Mouse (Mus musculus) lung, embryonic 15.5 days (tissue): ENCODE results near the gene Ccdc62. TPM values are rescaled to one million over a fixed set of nuclear protein-coding genes. Genes with fewer than 3 reads are reported as not detected.

Experiments
- ATAC-seq: fragments of 200-750 bp; cut with Nextera tagmentation; 2 replicates; pipeline ENCODE4 v1.8.0; 2017; ENCODE audit warnings: moderate number of reproducible peaks, borderline replicate concordance; ENCODE audit not compliant: low FRiP score, low TSS enrichment; ENCODE audit errors: extremely low read depth
- H3K27ac ChIP-seq: fragments of 300-500 bp; sonication (generic); 2 replicates; pipeline ENCODE4 v1.5.1; 2015; ENCODE audit warnings: moderate library complexity, mild to moderate bottlenecking, inconsistent platforms
- H3K27me3 ChIP-seq: fragments of 300-500 bp; sonication (generic); 2 replicates; pipeline ENCODE4 v1.6.1; 2015; ENCODE audit warnings: inconsistent platforms
- H3K36me3 ChIP-seq: fragments of 300-500 bp; sonication (generic); 2 replicates; pipeline ENCODE4 v1.6.1; 2015; ENCODE audit warnings: inconsistent platforms
- H3K4me1 ChIP-seq: fragments of 300-500 bp; sonication (generic); 2 replicates; pipeline ENCODE4 v1.6.1; 2015; ENCODE audit warnings: inconsistent platforms
- H3K4me2 ChIP-seq: fragments of 300-500 bp; sonication (generic); 2 replicates; pipeline ENCODE4 v1.6.1; 2015; ENCODE audit warnings: inconsistent platforms, mild to moderate bottlenecking, moderate library complexity
- H3K4me3 ChIP-seq: fragments of 300-500 bp; sonication (generic); 2 replicates; pipeline ENCODE4 v1.5.1; 2015; ENCODE audit warnings: mild to moderate bottlenecking, inconsistent platforms
- H3K9ac ChIP-seq: fragments of 300-500 bp; sonication (generic); 2 replicates; pipeline ENCODE4 v1.6.1; 2015; ENCODE audit warnings: inconsistent platforms
- H3K9me3 ChIP-seq: fragments of 300-500 bp; sonication (generic); 2 replicates; pipeline ENCODE4 v1.6.1; 2016; ENCODE audit warnings: inconsistent platforms
- WGBS: fragments of 180-500 bp; shearing (Covaris S2); methylation state at CpG from one replicate; pipeline ENCODE4 v1.1.7; 2015; 5-methylcytosine and 5-hydroxymethylcytosine counted together
- polyA plus RNA-seq: library from polyadenylated mRNA; unstranded; fragments of >200 nt; fragmentation: Nextera tagmentation; extraction: Ambion mirVana; gene quantifications from 2 replicates; pipeline ENCODE4 v1.2.1, GENCODE M21; 2015

Gene Ccdc62
- polyA plus RNA-seq, 1 experiment from 2014 or later = 6.3 TPM

- no peak overlapping the region for H3K4me3 ChIP-seq
- H3K4me2 ChIP-seq = no peak overlapping the region
- no peaks in the 10 kb centered on the region for H3K9me3 ChIP-seq
- H3K27me3 ChIP-seq = peaks cover 31% of the 10 kb centered on the region; the same call in 1 of the 2 replicates
- no peak overlapping the region for H3K27ac ChIP-seq
- peaks cover 27% of the 10 kb centered on the region for H3K4me1 ChIP-seq
- no peaks in the 10 kb centered on the region for H3K36me3 ChIP-seq
- 68% methylated on average over 6 of the region's 6 CpGs for WGBS
- no peak overlapping the region for H3K9ac ChIP-seq
- ATAC-seq = no peak
These were observed 42.0 kb downstream of the Ccdc62 start for GRCm38 (mm10) chr5:123972453-123972852.

DNA sequence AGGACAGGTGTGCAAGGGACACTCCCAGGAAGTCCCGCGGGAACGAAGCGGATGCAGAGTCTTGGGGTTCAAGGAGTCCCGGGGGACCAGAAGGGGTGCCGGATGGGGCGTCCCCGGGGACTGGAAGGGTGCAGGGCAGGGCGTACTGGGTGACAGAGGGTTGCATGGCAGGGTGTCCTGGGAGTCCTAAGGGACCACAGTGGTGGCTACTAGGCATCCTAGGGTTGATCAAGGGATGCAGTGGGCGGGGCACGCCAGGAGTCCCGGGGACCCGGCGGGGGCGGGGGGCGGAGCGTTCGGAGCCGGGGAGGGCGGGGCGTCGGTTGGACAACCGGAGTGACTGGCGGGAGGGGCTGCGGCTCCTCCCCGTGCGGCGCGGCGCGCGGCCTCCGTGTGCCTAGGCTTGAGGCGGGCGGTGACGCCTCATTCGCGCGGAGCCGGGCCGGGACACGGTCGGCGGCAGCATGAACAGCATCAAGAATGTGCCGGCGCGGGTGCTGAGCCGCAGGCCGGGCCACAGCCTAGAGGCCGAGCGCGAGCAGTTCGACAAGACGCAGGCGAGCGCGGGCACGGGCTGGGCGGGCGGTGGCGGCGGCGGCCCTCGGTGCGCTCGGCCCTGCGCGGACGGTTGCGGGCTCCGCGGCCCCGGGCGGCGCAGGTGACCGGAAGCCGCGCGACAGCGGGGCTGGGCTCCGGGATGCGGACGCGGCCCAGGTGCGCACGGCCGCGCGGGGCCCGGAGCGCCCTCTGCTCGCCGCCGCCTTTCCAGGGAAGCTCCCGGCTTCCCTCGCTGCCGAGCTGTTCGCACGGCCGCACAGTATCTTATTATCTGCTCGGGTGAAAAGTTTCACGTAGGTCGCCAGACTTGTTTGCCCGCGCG is 43.1 kb downstream of the Ccdc62 start, which contains the start of gene Hip1r:
TSS of gene Hip1r (plus strand) at position 330 of the 880 bp plus-strand sequence.
- WGBS = under 1% methylated on average over 88 of the region's 106 CpGs
- ATAC-seq = peak; percentile 71
- Histone ChIP-seq H3K36me3 (no peaks in the 10 kb centered on the region), H3K4me1 (peaks cover 34% of the 10 kb centered on the region), H3K9me3 (no peaks in the 10 kb centered on the region), H3K4me3 (peak within 1 kb of the TSS; percentile 71), H3K4me2 (peak within 1 kb of the TSS; percentile 96), H3K9ac (peak within 1 kb of the TSS; percentile 60), H3K27me3 (peaks cover 31% of the 10 kb centered on the region; the same call in 1 of the 2 replicates), H3K27ac (peak within 1 kb of the TSS; percentile 50)

GRCm38 (mm10) chr5:123974179-123974485 is 43.7 kb downstream of the Ccdc62 start:
- no peaks in the 10 kb centered on the region for H3K9me3 ChIP-seq
- peak overlapping the region; percentile 96 for H3K4me2 ChIP-seq
- peak overlapping the region; percentile 60 for H3K9ac ChIP-seq
- H3K36me3 ChIP-seq = no peaks in the 10 kb centered on the region
- no peak for ATAC-seq
- peak overlapping the region; percentile 50; the same call in 1 of the 2 replicates for H3K27ac ChIP-seq
- H3K4me1 ChIP-seq = peaks cover 34% of the 10 kb centered on the region
- peak overlapping the region; percentile 71 for H3K4me3 ChIP-seq
- peaks cover 31% of the 10 kb centered on the region; the same call in 1 of the 2 replicates for H3K27me3 ChIP-seq
- under 1% methylated on average over 14 of the region's 14 CpGs for WGBS

GRCm38 (mm10) chr5:123974616-123975111 is 44.2 kb downstream of the Ccdc62 start:
- H3K9ac ChIP-seq = no peak overlapping the region
- H3K4me1 ChIP-seq = peaks cover 34% of the 10 kb centered on the region
- no peaks in the 10 kb centered on the region for H3K9me3 ChIP-seq
- peaks cover 31% of the 10 kb centered on the region; the same call in 1 of the 2 replicates for H3K27me3 ChIP-seq
- WGBS = 20% methylated on average over 11 of the region's 11 CpGs
- H3K36me3 ChIP-seq = no peaks in the 10 kb centered on the region
- peak overlapping the region; percentile 96 for H3K4me2 ChIP-seq
- no peak for ATAC-seq
- no peak overlapping the region for H3K27ac ChIP-seq
- peak overlapping the region; percentile 71 for H3K4me3 ChIP-seq

GRCm38 (mm10) chr5:123975668-123976180 is 45.2 kb downstream of the Ccdc62 start:
- H3K9ac ChIP-seq = no peak overlapping the region; the same call in 1 of the 2 replicates
- 34% methylated on average over 6 of the region's 6 CpGs for WGBS
- ATAC-seq = no peak
- H3K4me2 ChIP-seq = peak overlapping the region; percentile 96
- peaks cover 38% of the 10 kb centered on the region for H3K4me1 ChIP-seq
- no peak overlapping the region for H3K4me3 ChIP-seq
- H3K36me3 ChIP-seq = no peaks in the 10 kb centered on the region
- peak overlapping the region; percentile 70 for H3K27ac ChIP-seq
- H3K27me3 ChIP-seq = peaks cover 31% of the 10 kb centered on the region; the same call in 1 of the 2 replicates
- H3K9me3 ChIP-seq = no peaks in the 10 kb centered on the region

GRCm38 (mm10) chr5:123977231-123977630 is 46.8 kb downstream of the Ccdc62 start:
- 37% methylated on average over 3 of the region's 3 CpGs for WGBS
- H3K4me2 ChIP-seq = no peak overlapping the region

DNA sequence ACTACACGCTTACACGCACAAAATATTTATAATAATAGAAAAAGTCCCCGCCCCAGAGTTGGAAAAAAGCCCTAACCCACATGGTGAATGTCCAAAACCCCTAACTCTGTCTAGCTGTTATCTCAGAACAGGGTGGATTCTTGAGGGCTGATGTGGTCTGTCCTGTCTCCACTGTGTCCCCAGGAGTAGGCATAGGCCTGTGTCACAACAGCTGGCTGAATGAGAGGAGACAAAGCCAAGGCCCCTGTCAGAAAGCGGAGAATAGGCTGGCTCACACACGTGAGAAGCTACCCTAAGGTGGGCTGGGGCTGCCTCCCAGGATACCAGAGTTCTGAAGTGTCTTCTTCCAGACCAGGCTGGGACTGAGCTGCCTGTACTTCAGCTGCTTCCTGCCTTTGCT is 47.7 kb downstream of the Ccdc62 start:
- Histone ChIP-seq H3K27ac (no peak overlapping the region), H3K4me2 (no peak overlapping the region), H3K4me3 (no peak overlapping the region), H3K9ac (no peak overlapping the region), H3K4me1 (peaks cover 39% of the 10 kb centered on the region), H3K36me3 (no peaks in the 10 kb centered on the region), H3K9me3 (no peaks in the 10 kb centered on the region), H3K27me3 (peaks cover 25% of the 10 kb centered on the region; the same call in 1 of the 2 replicates)
- WGBS = 67% methylated on average over 5 of the region's 5 CpGs
- no peak for ATAC-seq

More at GRCm38 (mm10) chr5:123977231-123977630, 46.8 kb downstream of the Ccdc62 start:
- Histone ChIP-seq H3K4me3 (no peak overlapping the region), H3K27me3 (peaks cover 31% of the 10 kb centered on the region; the same call in 1 of the 2 replicates), H3K9me3 (no peaks in the 10 kb centered on the region), H3K27ac (no peak overlapping the region), H3K4me1 (peaks cover 39% of the 10 kb centered on the region), H3K36me3 (no peaks in the 10 kb centered on the region), H3K9ac (no peak overlapping the region)
- no peak for ATAC-seq

DNA sequence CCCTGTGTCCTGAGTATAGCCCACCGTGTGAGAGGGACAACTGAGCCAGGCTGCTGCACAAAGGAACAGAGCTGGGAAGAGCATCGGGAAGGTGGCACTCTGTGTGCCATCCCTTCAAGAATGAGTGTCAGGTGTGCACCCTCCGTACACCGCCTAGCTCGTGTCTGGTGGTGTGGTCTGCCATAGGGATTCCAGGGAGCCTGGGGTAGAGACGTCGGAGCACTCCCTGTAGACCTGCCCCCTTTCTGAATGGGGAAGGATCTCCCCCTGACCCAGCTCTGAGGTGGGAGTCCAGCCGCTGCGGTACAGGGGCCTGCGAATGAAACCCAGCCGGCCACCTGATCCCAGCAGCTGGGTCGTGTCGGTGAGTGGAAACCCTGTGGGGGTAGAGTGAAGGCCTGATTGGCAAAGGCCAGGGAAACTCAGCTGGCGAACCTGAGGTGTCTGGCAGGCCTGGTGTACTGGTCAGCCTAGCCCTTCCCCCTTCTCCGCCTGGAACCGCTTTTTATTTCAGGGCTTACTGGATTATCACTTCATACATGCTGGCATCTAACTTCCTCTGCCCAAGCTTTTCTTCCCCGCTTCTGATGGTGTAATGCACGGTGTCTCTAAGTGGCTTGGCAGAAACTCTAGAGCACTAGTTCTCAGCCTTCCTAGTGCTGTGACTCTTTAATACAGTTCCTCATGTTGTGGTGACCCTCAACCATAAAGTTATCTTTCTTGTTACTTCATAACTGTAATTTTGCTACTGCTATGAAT is 48.9 kb downstream of the Ccdc62 start:
- Histone ChIP-seq H3K4me1 (peaks cover 31% of the 10 kb centered on the region), H3K4me2 (no peak overlapping the region), H3K27ac (no peak overlapping the region), H3K36me3 (no peaks in the 10 kb centered on the region), H3K9me3 (no peaks in the 10 kb centered on the region), H3K9ac (no peak overlapping the region), H3K4me3 (no peak overlapping the region), H3K27me3 (peaks cover 22% of the 10 kb centered on the region; the same call in 1 of the 2 replicates)
- WGBS = 67% methylated on average over 18 of the region's 18 CpGs
- ATAC-seq = no peak

DNA sequence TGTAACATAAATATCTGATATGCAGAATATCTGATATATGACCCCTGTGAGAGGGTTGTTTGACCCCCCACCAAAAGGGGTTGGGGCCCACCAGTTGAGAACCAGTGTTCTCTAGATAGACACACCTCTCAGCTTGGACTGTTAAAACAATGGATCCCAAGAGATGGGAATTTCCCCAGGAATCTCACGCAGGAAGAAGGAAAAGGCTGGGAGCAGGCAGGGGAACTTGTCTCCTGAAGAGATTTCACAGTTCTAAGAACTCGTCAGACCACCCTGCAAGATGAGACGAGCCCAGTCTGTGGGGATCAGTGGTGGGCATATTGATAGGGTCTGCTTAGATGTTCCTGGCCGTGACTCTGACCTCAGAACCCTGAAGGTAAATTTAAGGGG is 49.5 kb downstream of the Ccdc62 start:
- Histone ChIP-seq H3K27me3 (peaks cover 17% of the 10 kb centered on the region; the same call in 1 of the 2 replicates), H3K4me2 (no peak overlapping the region), H3K27ac (no peak overlapping the region), H3K9me3 (no peaks in the 10 kb centered on the region), H3K36me3 (no peaks in the 10 kb centered on the region), H3K4me1 (peaks cover 26% of the 10 kb centered on the region; the same call in 1 of the 2 replicates), H3K9ac (no peak overlapping the region), H3K4me3 (no peak overlapping the region)
- no peak for ATAC-seq
- 35% methylated on average over 4 of the region's 4 CpGs for WGBS

DNA sequence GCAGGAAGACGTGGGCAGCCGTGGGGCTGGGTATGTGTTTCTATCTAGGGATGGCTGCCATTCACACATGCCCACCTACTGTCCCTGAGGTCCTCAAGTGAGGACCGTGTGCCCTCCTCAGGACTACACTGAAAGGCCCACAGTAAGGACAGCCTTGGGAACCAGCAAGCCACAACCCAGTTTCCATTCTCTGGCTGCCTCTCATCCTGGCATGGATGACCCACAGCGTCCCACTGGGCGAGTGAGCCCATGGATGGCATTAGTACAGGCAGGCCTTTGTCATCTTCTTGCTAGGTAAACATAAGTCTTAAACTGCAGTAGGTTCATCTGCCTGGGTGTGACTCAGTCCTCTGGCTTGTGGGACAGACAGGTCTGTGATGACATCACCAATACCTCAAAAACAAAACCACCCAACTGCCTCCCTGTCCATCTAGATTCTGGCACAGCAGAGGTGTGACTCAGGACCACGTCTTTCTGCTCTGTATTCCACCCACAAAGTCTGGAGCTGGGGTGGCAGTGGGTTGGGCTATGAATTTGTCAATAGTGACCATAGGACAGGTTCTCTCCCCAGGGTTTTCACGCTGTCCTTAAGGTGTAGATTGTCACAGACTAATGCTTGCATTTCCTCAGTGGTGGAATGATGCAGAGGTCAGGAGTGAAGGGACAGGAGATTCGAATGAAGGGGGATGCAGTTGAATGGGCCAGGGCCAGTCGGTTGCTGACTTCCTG is 50.2 kb downstream of the Ccdc62 start:
- Histone ChIP-seq H3K9me3 (no peaks in the 10 kb centered on the region), H3K36me3 (no peaks in the 10 kb centered on the region), H3K4me1 (peaks cover 20% of the 10 kb centered on the region; the same call in 1 of the 2 replicates), H3K27ac (no peak overlapping the region), H3K4me2 (no peak overlapping the region), H3K27me3 (peaks cover 10% of the 10 kb centered on the region; the same call in 1 of the 2 replicates), H3K4me3 (no peak overlapping the region), H3K9ac (no peak overlapping the region)
- ATAC-seq = no peak
- WGBS = 66% methylated on average over 9 of the region's 9 CpGs

- ATAC-seq = no peak
- Histone ChIP-seq H3K4me1 (peaks cover 15% of the 10 kb centered on the region; the same call in 1 of the 2 replicates), H3K9ac (no peak overlapping the region), H3K4me3 (no peak overlapping the region), H3K27me3 (peaks cover 5% of the 10 kb centered on the region; the same call in 1 of the 2 replicates), H3K27ac (no peak overlapping the region), H3K9me3 (no peaks in the 10 kb centered on the region), H3K36me3 (no peaks in the 10 kb centered on the region), H3K4me2 (no peak overlapping the region)
- 66% methylated on average over 6 of the region's 6 CpGs for WGBS
These were observed 50.7 kb downstream of the Ccdc62 start for GRCm38 (mm10) chr5:123981250-123981554.
